ENCODE assay signal across 11 mouse cellular contexts in genomic region chr9:62837611-62838010, GRCm38 (mm10). TPM values are rescaled to one million over a fixed set of nuclear protein-coding genes. Genes with fewer than 3 reads are reported as not detected.
DNase-seq lines count a peak whose midpoint lies in the region; ATAC-seq and TF ChIP-seq lines count a peak whose summit lies in the region.
"Had no signal": no experiment of that assay in that cellular context is flagged by ENCODE, and none has a peak within 500 bp of the region (broad histone marks: within the 10 kb centered on the region; RNA-seq: fewer than 3 reads in every experiment).

No protein-coding gene starts in this region.

- H3K9me3 ChIP-seq in intestine, embryonic 14.5 days (ENCODE audit: control insufficient read depth, low read length): no peaks in the 10 kb centered on the region
- H3K9me3 ChIP-seq in intestine, postnatal 0 days (ENCODE audit: control insufficient read depth): no peaks in the 10 kb centered on the region
- H3K9me3 ChIP-seq in liver, embryonic 16.5 days (replicated peaks; ENCODE audit: control insufficient read depth, low read length): no peaks in the 10 kb centered on the region

- peaks cover 13% of the 10 kb centered on the region for H3K4me1 ChIP-seq in intestine, embryonic 14.5 days (replicated peaks; ENCODE audit: control insufficient read depth, insufficient read depth, low read length)
- H3K4me1 ChIP-seq in intestine, postnatal 0 days (replicated peaks; ENCODE audit: control insufficient read depth, insufficient read depth, low read length): peaks cover 6% of the 10 kb centered on the region; the same call in 1 of the 2 replicates
- peaks cover 14% of the 10 kb centered on the region for H3K4me1 ChIP-seq in bone marrow macrophage, adult 2 months (ENCODE audit: control insufficient read depth, insufficient read depth, low read length)
- peaks cover 23% of the 10 kb centered on the region for H3K4me1 ChIP-seq in liver, embryonic 16.5 days (ENCODE audit: control insufficient read depth, low read depth, low read length)

- TF ChIP-seq POLR2A in bone marrow macrophage, adult 2 months (IDR thresholded peaks at IDR 0.05; ENCODE audit: borderline replicate concordance, low read depth, low read length): no peak

- no peaks in the 10 kb centered on the region for H3K27me3 ChIP-seq in intestine, embryonic 14.5 days (replicated peaks; ENCODE audit: control insufficient read depth, insufficient read depth, low read length)
- no peaks in the 10 kb centered on the region for H3K27me3 ChIP-seq in intestine, postnatal 0 days (replicated peaks; ENCODE audit: control insufficient read depth, insufficient read depth, low read length)
- H3K27me3 ChIP-seq in liver, embryonic 16.5 days (ENCODE audit: control insufficient read depth, insufficient read depth, low read depth, low read length): no peaks in the 10 kb centered on the region

- 24% methylated on average over 3 of the region's 3 CpGs for WGBS in intestine, embryonic 14.5 days
- WGBS in intestine, postnatal 0 days: 48% methylated on average over 3 of the region's 3 CpGs
- WGBS in liver, embryonic 16.5 days (ENCODE audit: insufficient replicate concordance): 44% methylated on average over 3 of the region's 3 CpGs

- DNase-seq in cerebellum, adult 9-11 months: peak; percentile 46
- DNase-seq in cerebellum, adult 8-10 months: no peak
- DNase-seq in intestine, embryonic 14.5 days (ENCODE audit: low spot score): no peak
- DNase-seq in adrenal gland, postnatal 10 days: no peak
- no peak for DNase-seq in right cerebral cortex, postnatal 25 days
- DNase-seq: cerebellum, adult 18-20 months; kidney, postnatal 4 days; retina, postnatal 1 day had no signal

- TF ChIP-seq CTCF in intestine, postnatal 0 days (IDR thresholded peaks at IDR 0.05; ENCODE audit: low read depth): no peak
- TF ChIP-seq CTCF in bone marrow macrophage, adult 2 months (IDR thresholded peaks at IDR 0.05; ENCODE audit: low read depth, low read length): no peak

- H3K9ac ChIP-seq in intestine, embryonic 14.5 days (ENCODE audit: low read length): no peak overlapping the region
- H3K9ac ChIP-seq in intestine, postnatal 0 days (ENCODE audit: low read depth, low read length): no peak overlapping the region
- no peak overlapping the region for H3K9ac ChIP-seq in liver, embryonic 16.5 days (ENCODE audit: low read depth, low read length)

- ATAC-seq in intestine, embryonic 14.5 days (replicated peaks; ENCODE audit: low FRiP score, low TSS enrichment, low read depth): no peak
- ATAC-seq in intestine, postnatal 0 days: no peak
- no peak for ATAC-seq in liver, embryonic 16.5 days (ENCODE audit: low read depth)

- peak overlapping the region; percentile 45; the same call in 1 of the 2 replicates for H3K27ac ChIP-seq in intestine, embryonic 14.5 days (ENCODE audit: low read depth)
- H3K27ac ChIP-seq in intestine, postnatal 0 days (ENCODE audit: low read depth, low read length): no peak overlapping the region
- peak overlapping the region; percentile 65; the same call in 1 of the 2 replicates for H3K27ac ChIP-seq in bone marrow macrophage, adult 2 months (ENCODE audit: insufficient read depth, low read depth, low read length)
- H3K27ac ChIP-seq in liver, embryonic 16.5 days (ENCODE audit: low read length): peak overlapping the region; percentile 90

- no peak overlapping the region for H3K4me3 ChIP-seq in intestine, embryonic 14.5 days (ENCODE audit: low read depth, low read length)
- no peak overlapping the region for H3K4me3 ChIP-seq in intestine, postnatal 0 days (ENCODE audit: low read depth, low read length)
- H3K4me3 ChIP-seq in bone marrow macrophage, adult 2 months (ENCODE audit: insufficient read depth, low read length): no peak overlapping the region
- H3K4me3 ChIP-seq in liver, embryonic 16.5 days (ENCODE audit: low read depth, low read length): peak overlapping the region; percentile 87; the same call in 1 of the 2 replicates

- peak overlapping the region; percentile 92; the same call in 1 of the 2 replicates for H3K4me2 ChIP-seq in intestine, embryonic 14.5 days (ENCODE audit: low read length)
- H3K4me2 ChIP-seq in intestine, postnatal 0 days (replicated peaks; ENCODE audit: low read depth): no peak overlapping the region
- peak overlapping the region; percentile 97 for H3K4me2 ChIP-seq in liver, embryonic 16.5 days (ENCODE audit: low read depth, low read length)

- 0 out of 2 replicates have a peak, but pooled peaks cover 3% of the 10 kb centered on the region for H3K36me3 ChIP-seq in intestine, embryonic 14.5 days (ENCODE audit: control insufficient read depth, insufficient read depth, low read length)
- no peaks in the 10 kb centered on the region; the same call in 1 of the 2 replicates for H3K36me3 ChIP-seq in intestine, postnatal 0 days (ENCODE audit: control insufficient read depth, insufficient read depth)
- H3K36me3 ChIP-seq in liver, embryonic 16.5 days (ENCODE audit: control insufficient read depth, insufficient read depth): no peaks in the 10 kb centered on the region

RNA-seq across cellular contexts. Expression of gene Cln6, which starts 1.0 kb away (rescaled TPM):
- polyA plus RNA-seq in intestine, embryonic 14.5 days (2014; fragmentation: Nextera tagmentation; extraction: Ambion mirVana): 30.6 and 31.3 TPM in 2 replicates
- polyA plus RNA-seq in intestine, postnatal 0 days (2015; fragmentation: Nextera tagmentation; extraction: Ambion mirVana): 60.3 and 63.3 TPM in 2 replicates
- polyA plus RNA-seq in bone marrow macrophage, adult 2 months (2012; ENCODE audit: insufficient read depth, insufficient read length, missing spikeins): 95.4 and 113 TPM in 2 replicates
- 11.7 and 13.2 TPM in 2 replicates for polyA plus RNA-seq in liver, embryonic 16.5 days (2015; fragmentation: Nextera tagmentation; extraction: Ambion mirVana)
- 10 to 100 TPM; 18.2 to 24.4 TPM for total RNA-seq in adrenal gland, postnatal 10 days (2021)

RNA-seq across cellular contexts. Expression of gene Calml4, which starts 20.3 kb away (rescaled TPM):
- 101 and 106 TPM in 2 replicates for polyA plus RNA-seq in intestine, embryonic 14.5 days (2014; fragmentation: Nextera tagmentation; extraction: Ambion mirVana)
- polyA plus RNA-seq in intestine, postnatal 0 days (2015; fragmentation: Nextera tagmentation; extraction: Ambion mirVana): 597 and 634 TPM in 2 replicates
- 2.4 and 6.2 TPM in 2 replicates for polyA plus RNA-seq in bone marrow macrophage, adult 2 months (2012; ENCODE audit: insufficient read depth, insufficient read length, missing spikeins)
- 1.9 and 4.0 TPM in 2 replicates for polyA plus RNA-seq in liver, embryonic 16.5 days (2015; fragmentation: Nextera tagmentation; extraction: Ambion mirVana)
- 10 to 100 TPM; 12.2 to 13.7 TPM for total RNA-seq in adrenal gland, postnatal 10 days (2021)

RNA-seq across cellular contexts. Expression of gene Fem1b, which starts 25.9 kb away (rescaled TPM):
- 32.3 and 33.2 TPM in 2 replicates for polyA plus RNA-seq in intestine, embryonic 14.5 days (2014; fragmentation: Nextera tagmentation; extraction: Ambion mirVana)
- polyA plus RNA-seq in intestine, postnatal 0 days (2015; fragmentation: Nextera tagmentation; extraction: Ambion mirVana): 8.9 and 9.2 TPM in 2 replicates
- 12.8 and 15.8 TPM in 2 replicates for polyA plus RNA-seq in bone marrow macrophage, adult 2 months (2012; ENCODE audit: insufficient read depth, insufficient read length, missing spikeins)
- 8.0 and 8.4 TPM in 2 replicates for polyA plus RNA-seq in liver, embryonic 16.5 days (2015; fragmentation: Nextera tagmentation; extraction: Ambion mirVana)
- 10 to 100 TPM; 34.5 to 37.6 TPM for total RNA-seq in adrenal gland, postnatal 10 days (2021)

Comparison
In these comparisons a context has a peak if more than half of its experiments do, and no peak if none do; other contexts are left out.
1. RNA of gene Calml4, which starts 20.3 kb away (polyA plus RNA-seq): 597 to 634 TPM in intestine, postnatal 0 days and 101 to 106 TPM in intestine, embryonic 14.5 days; 1.9 to 4.0 TPM in liver, embryonic 16.5 days and 2.4 to 6.2 TPM in bone marrow macrophage, adult 2 months; every median in the first group is over 10 times any median in the second.